Mouse (Mus musculus): Measurements from ENCODE around the gene Tbca.

DNA sequence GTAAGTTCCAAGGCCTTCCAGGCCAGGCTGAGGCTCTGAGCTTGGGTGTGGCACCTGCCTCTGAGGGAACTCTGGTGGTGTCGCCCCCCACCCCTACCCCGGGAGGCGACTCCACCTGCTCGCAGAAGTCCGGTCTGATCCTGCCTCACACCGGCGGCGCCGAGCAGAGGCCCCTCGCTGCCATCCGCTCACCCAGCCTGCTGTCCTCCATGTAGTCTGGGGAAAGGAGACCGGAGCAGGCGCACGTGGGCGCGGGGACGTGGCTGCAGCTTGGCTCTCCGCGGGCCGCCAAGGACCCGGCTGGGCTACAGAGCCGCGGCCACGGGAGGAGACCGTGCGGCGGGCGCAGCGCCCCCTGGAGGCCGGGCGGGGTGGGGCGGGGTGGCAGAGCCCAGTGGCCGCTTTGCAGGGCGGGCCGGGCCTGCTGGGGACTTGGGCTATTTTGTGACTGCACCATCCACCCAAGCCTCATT is 79.8 kb downstream of the Tbca start:
- TF ChIP-seq CTCF (IDR thresholded peaks at IDR 0.05; ENCODE audit: low read depth) (peak; percentile 63), EP300 (IDR thresholded peaks at IDR 0.05; ENCODE audit: low read depth) (no peak)
